Mouse (Mus musculus) megakaryocyte-erythroid progenitor cell, adult 5 weeks (primary cell): ENCODE measurements around the gene Foxl1. TPM values are rescaled to one million over a fixed set of nuclear protein-coding genes. Genes with fewer than 3 reads are reported as not detected.

Experiments used
- polyA plus RNA-seq: library from polyadenylated mRNA; stranded (reverse); fragments of >175 nt; gene quantifications from 2 replicates; pipeline ENCODE4 v1.2.3, GENCODE M21; 2012

Gene Foxl1
- not detected in 2 replicates for polyA plus RNA-seq

DNA sequence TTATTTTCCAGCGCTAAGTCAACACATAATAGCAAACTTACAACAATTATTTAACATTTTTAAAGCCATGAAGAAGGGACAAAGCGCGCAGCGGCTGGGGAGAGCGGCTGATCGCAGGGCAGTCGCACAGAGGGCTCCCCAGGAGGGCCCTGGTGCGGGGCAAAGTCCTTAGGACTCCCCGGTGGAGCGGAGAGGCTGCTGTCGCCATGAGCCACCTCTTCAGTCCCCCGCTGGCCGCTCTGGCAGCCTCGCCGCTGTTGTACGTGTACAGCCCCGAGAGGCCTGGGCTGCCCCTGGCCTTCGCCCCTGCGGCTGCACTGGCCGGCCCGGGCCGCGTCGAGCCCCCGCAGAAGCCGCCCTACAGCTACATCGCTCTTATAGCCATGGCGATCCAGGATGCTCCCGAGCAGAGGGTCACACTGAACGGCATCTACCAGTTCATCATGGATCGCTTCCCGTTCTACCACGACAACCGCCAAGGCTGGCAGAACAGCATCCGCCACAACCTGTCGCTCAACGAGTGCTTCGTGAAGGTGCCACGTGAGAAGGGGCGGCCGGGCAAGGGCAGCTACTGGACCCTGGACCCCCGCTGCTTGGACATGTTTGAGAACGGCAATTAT lies at the start of gene Foxl1:
TSS of gene Foxl1 (plus strand) at position 185 of the 620 bp plus-strand sequence.

DNA sequence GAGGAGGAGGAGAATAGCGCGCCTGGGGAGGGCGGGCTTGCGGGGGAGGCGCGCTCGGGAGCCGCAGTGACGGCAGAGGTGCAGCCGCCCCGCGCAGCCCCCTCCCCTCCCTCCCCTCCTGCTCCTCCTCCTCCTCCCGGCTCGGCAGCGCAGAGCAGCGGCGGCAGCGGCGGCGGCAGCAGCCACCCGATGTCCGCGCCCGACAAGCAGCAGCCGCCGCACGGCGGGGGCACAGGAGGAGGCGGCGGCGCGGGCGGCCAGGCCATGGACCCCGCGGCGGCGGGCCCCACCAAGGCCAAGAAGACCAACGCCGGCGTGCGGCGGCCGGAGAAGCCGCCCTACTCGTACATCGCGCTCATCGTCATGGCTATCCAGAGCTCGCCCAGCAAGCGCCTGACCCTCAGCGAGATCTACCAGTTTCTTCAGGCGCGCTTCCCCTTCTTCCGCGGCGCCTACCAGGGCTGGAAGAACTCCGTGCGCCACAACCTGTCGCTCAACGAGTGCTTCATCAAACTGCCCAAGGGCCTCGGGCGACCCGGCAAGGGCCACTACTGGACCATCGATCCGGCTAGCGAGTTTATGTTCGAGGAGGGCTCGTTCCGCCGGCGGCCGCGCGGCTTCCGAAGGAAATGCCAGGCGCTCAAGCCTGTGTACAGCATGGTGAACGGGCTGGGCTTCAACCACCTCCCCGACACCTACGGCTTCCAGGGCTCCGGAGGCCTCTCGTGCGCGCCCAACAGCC lies 43.4 kb upstream of the Foxl1 start, which contains the start of gene Foxf1:
TSS of gene Foxf1 (plus strand) at position 177 of the 742 bp plus-strand sequence.

DNA sequence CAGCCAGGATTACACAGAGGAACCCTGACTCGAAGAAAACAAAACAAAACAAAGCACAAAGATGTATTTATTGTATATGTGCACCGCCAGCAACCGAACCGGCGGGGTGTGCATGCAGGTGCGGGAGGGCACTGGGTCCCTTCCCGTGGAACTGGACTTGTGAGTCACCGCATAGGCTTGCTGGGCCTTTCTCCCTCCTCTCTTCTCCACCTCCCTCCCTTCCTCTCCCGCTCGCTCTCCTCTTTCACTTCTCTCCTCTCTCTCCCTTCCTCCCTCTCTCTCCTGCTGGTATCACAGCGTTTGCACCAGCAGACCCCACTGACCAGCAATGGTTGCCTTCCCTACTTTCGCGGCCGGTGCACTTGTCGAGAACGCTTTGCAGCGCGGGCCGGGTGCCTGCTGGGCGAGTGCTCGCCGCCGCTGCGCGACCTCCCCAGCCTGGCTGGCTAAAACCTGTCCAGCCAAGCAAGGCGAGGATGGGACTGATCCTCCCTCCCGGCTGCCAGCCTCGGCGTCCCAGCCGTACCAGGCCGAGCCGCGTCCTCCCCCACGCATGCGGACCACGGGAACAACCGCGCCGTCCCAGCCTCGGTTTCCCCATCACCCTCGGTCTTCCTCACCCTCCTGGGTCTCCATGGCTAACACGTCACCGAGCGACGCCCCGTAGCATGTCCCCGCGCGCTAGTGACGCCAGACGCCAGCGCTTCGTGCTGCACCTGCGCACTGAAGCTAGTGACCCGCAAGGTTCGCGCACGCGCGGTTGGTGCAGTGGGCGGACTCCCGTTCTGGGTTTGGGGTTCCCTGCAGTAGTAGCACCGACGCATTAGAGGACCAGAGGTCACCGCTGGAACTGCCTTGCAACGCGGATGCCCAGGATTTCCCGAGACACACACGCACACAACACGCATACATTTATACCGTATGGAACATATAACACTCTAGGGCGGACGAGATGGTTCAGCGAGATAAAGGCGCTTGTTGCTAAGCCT lies 19.8 kb upstream of the Foxl1 start, which contains the start of gene Mthfsd:
TSS of gene Mthfsd (minus strand) at position 725 of the 989 bp plus-strand sequence.

DNA sequence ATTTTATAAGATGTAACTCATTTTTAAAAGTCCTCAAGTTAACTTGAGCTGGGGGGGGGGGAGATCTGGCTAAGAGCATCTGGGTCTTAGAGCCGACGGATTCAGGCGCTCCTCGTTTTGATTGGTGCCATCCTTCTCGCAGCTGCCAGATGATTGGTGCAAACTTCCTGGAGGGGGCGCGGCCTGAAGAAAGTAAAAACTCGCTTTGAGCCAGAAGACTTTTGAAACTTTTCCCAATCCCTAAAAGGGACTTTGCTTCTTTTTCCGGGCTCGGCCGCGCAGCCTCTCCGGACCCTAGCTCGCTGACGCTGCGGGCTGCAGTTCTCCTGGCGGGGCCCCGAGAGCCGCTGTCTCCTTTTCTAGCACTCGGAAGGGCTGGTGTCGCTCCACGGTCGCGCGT lies 11.8 kb upstream of the Foxl1 start, which contains the start of gene Foxc2:
TSS of gene Foxc2 (plus strand) at position 224 of the 400 bp plus-strand sequence.

Other genes starting within 250 kb of the Foxl1 start
- 0.04 and 0.05 TPM in 2 replicates for gene Foxf1, start 43.6 kb upstream of the Foxl1 start, polyA plus RNA-seq
- gene Mthfsd, start 19.5 kb upstream of the Foxl1 start, polyA plus RNA-seq = 29.5 and 40.0 TPM in 2 replicates
- 0.08 TPM in 1 of 2 replicates, not detected in the other for gene Foxc2, start 11.8 kb upstream of the Foxl1 start, polyA plus RNA-seq